Mouse (Mus musculus) neural tube, embryonic 12.5 days (tissue): ENCODE data around the gene Specc1. TPM values are rescaled to one million over a fixed set of nuclear protein-coding genes. Genes with fewer than 3 reads are reported as not detected.
A peak's percentile ranks its signal among the peaks of the same experiment; 100 is the strongest.

Experiments used
- ATAC-seq: fragments of 200-750 bp; cut with Nextera tagmentation; 2 replicates; pipeline ENCODE4 v1.8.0; 2017; ENCODE audit warnings: low read depth, mild to moderate bottlenecking, moderate TSS enrichment, moderate library complexity; ENCODE audit not compliant: low FRiP score
- H3K27ac ChIP-seq: fragments of 300-500 bp; sonication (generic); 2 replicates; pipeline ENCODE4 v1.5.1; 2016
- H3K27me3 ChIP-seq: fragments of 300-500 bp; sonication (generic); replicated peaks from 2 replicates; pipeline ENCODE4 v1.6.1; 2016; ENCODE audit warnings: mild to moderate bottlenecking
- H3K36me3 ChIP-seq: fragments of 300-500 bp; sonication (generic); 2 replicates; pipeline ENCODE4 v1.6.1; 2016; ENCODE audit warnings: mild to moderate bottlenecking
- H3K4me1 ChIP-seq: fragments of 300-500 bp; sonication (generic); 2 replicates; pipeline ENCODE4 v1.6.1; 2016
- H3K4me2 ChIP-seq: fragments of 300-500 bp; sonication (generic); replicated peaks from 2 replicates; pipeline ENCODE4 v1.6.1; 2016; ENCODE audit warnings: mild to moderate bottlenecking
- H3K4me3 ChIP-seq: fragments of 300-500 bp; sonication (generic); 2 replicates; pipeline ENCODE4 v1.5.1; 2016
- H3K9ac ChIP-seq: fragments of 300-500 bp; sonication (generic); 2 replicates; pipeline ENCODE4 v1.6.1; 2016; ENCODE audit warnings: mild to moderate bottlenecking
- H3K9me3 ChIP-seq: fragments of 300-500 bp; sonication (generic); 2 replicates; pipeline ENCODE4 v1.6.1; 2016; ENCODE audit warnings: mild to moderate bottlenecking
- WGBS: fragments of 180-500 bp; shearing (Covaris S2); methylation state at CpG from one replicate; pipeline ENCODE4 v1.1.7; 2016; 5-methylcytosine and 5-hydroxymethylcytosine counted together
- polyA plus RNA-seq: library from polyadenylated mRNA; unstranded; fragments of >200 nt; fragmentation: Nextera tagmentation; extraction: Ambion mirVana; gene quantifications from 2 replicates; pipeline ENCODE4 v1.2.1, GENCODE M21; 2016

Gene Specc1
- polyA plus RNA-seq, 1 experiment from 2014 or later, result 14.1 TPM

GRCm38 (mm10) chr11:62086648-62087047 is 130.1 kb downstream of the Specc1 start:
- H3K9me3 ChIP-seq, result no peaks in the 10 kb centered on the region
- no peaks in the 10 kb centered on the region for H3K36me3 ChIP-seq
- no peaks in the 10 kb centered on the region for H3K27me3 ChIP-seq
- H3K9ac ChIP-seq, result no peak overlapping the region
- H3K27ac ChIP-seq, result no peak overlapping the region
- no peak for ATAC-seq
- H3K4me1 ChIP-seq, result no peaks in the 10 kb centered on the region
- H3K4me2 ChIP-seq, result no peak overlapping the region
- 89% methylated on average over 2 of the region's 2 CpGs for WGBS
- H3K4me3 ChIP-seq, result no peak overlapping the region

GRCm38 (mm10) chr11:62087051-62087450 is 130.5 kb downstream of the Specc1 start:
- Histone ChIP-seq H3K36me3 (no peaks in the 10 kb centered on the region), H3K4me1 (no peaks in the 10 kb centered on the region), H3K9me3 (no peaks in the 10 kb centered on the region), H3K9ac (no peak overlapping the region), H3K27me3 (no peaks in the 10 kb centered on the region), H3K4me3 (no peak overlapping the region), H3K4me2 (no peak overlapping the region), H3K27ac (no peak overlapping the region)
- ATAC-seq, result no peak
- WGBS, result 94% methylated on average over 1 of the region's 1 CpGs

DNA sequence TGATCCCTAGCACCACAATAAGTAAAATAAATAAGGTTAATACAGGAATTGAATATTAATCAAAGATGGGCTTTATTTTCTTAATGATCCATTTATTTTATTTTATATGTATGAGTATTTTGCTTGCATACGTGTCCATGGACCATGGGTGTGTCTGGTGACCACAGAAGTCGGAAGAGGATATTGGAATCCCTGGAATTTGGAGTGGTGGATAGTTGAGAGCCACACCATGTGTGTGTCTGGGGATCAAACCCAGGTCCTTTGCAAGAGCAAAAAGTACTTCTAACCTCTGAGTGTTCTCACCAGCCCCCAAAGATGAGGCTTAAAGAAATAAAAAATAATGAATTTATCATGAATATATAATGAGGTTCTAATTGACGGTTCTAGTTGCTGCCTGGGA is 132.1 kb downstream of the Specc1 start:
- no peaks in the 10 kb centered on the region for H3K27me3 ChIP-seq
- no peak overlapping the region for H3K4me2 ChIP-seq
- no peak overlapping the region for H3K9ac ChIP-seq
- no peaks in the 10 kb centered on the region for H3K4me1 ChIP-seq
- 93% methylated on average over 3 of the region's 3 CpGs for whole genome bisulfite sequencing
- H3K27ac ChIP-seq, result no peak overlapping the region
- H3K9me3 ChIP-seq, result no peaks in the 10 kb centered on the region
- H3K36me3 ChIP-seq, result no peaks in the 10 kb centered on the region
- ATAC-seq, result no peak
- no peak overlapping the region for H3K4me3 ChIP-seq

- no peak overlapping the region for H3K4me3 ChIP-seq
- no peak overlapping the region for H3K9ac ChIP-seq
- H3K4me2 ChIP-seq, result no peak overlapping the region
- no peaks in the 10 kb centered on the region for H3K9me3 ChIP-seq
- 76% methylated on average over 6 of the region's 6 CpGs for WGBS
- no peaks in the 10 kb centered on the region for H3K4me1 ChIP-seq
- H3K27me3 ChIP-seq, result no peaks in the 10 kb centered on the region
- no peak for ATAC-seq
- H3K27ac ChIP-seq, result no peak overlapping the region
- H3K36me3 ChIP-seq, result no peaks in the 10 kb centered on the region
These were observed 133.8 kb downstream of the Specc1 start for GRCm38 (mm10) chr11:62090321-62090720.

GRCm38 (mm10) chr11:62103380-62103911 is 146.9 kb downstream of the Specc1 start:
- Histone ChIP-seq H3K4me1 (peaks cover 6% of the 10 kb centered on the region; the same call in 1 of the 2 replicates), H3K4me2 (no peak overlapping the region), H3K4me3 (no peak overlapping the region), H3K9me3 (no peaks in the 10 kb centered on the region), H3K27ac (no peak overlapping the region), H3K27me3 (no peaks in the 10 kb centered on the region), H3K36me3 (no peaks in the 10 kb centered on the region), H3K9ac (no peak overlapping the region)
- ATAC-seq, result no peak
- 86% methylated on average over 3 of the region's 3 CpGs for WGBS

DNA sequence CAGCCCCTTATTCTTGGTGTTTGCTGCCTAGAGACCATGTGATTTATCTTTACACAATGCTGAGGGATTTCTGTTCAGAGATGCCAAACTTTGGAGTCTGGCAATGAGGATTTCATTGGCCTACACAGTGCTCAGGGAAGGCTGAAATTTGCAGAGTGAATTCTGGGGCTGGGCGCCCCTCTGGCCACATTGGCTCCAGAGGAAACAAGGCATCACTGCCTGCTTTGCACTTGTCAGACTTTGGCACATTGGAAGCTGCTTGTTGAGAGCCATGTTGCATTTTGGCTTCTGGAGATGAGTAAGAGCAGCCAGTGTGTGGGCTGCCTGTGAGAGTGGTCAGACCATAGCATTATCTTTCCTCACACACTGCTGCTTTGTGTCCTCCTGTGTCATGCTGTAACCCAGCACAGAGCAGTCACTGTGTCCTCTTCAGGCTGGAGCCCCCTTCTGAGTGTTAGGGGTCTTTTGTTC is 149.9 kb downstream of the Specc1 start:
- 0 out of 2 replicates have a peak, but pooled peaks have one; percentile 37 for ATAC-seq
- Histone ChIP-seq H3K9me3 (no peaks in the 10 kb centered on the region), H3K27me3 (no peaks in the 10 kb centered on the region), H3K4me1 (peaks cover 6% of the 10 kb centered on the region; the same call in 1 of the 2 replicates), H3K4me3 (no peak overlapping the region), H3K36me3 (no peaks in the 10 kb centered on the region), H3K27ac (no peak overlapping the region), H3K4me2 (no peak overlapping the region), H3K9ac (no peak overlapping the region)
- 70% methylated on average over 1 of the region's 1 CpGs for WGBS

GRCm38 (mm10) chr11:62107272-62107836 is 150.8 kb downstream of the Specc1 start:
- ATAC-seq, result no peak
- no peak overlapping the region for H3K9ac ChIP-seq
- no peak overlapping the region for H3K4me3 ChIP-seq
- H3K27me3 ChIP-seq, result no peaks in the 10 kb centered on the region
- H3K4me1 ChIP-seq, result peaks cover 6% of the 10 kb centered on the region; the same call in 1 of the 2 replicates
- no peaks in the 10 kb centered on the region for H3K36me3 ChIP-seq
- no peak overlapping the region for H3K27ac ChIP-seq
- no peak overlapping the region for H3K4me2 ChIP-seq
- H3K9me3 ChIP-seq, result no peaks in the 10 kb centered on the region
- 92% methylated on average over 2 of the region's 2 CpGs for WGBS

DNA sequence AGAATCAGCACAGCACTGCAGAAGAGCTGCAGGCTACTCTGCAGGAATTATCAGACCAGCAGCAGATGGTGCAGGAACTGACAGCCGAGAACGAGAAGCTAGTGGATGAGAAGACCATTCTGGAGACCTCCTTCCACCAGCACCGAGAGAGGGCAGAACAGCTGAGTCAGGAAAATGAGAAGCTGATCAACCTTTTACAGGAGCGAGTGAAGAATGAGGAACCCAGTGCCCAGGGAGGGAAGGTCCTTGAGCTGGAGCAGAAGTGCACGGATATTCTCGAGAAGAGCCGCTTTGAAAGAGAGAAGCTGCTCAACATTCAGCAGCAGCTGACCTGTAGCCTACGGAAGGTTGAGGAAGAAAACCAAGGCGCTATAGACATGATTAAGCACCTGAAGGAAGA is 162.0 kb downstream of the Specc1 start:
- Histone ChIP-seq H3K4me1 (no peaks in the 10 kb centered on the region), H3K4me3 (no peak overlapping the region), H3K27me3 (no peaks in the 10 kb centered on the region), H3K4me2 (no peak overlapping the region), H3K36me3 (peaks cover 14% of the 10 kb centered on the region), H3K9ac (no peak overlapping the region), H3K9me3 (no peaks in the 10 kb centered on the region), H3K27ac (no peak overlapping the region)
- no peak for ATAC-seq
- WGBS, result 91% methylated on average over 9 of the region's 9 CpGs

GRCm38 (mm10) chr11:62119871-62120270 is 163.3 kb downstream of the Specc1 start:
- Histone ChIP-seq H3K36me3 (peaks cover 14% of the 10 kb centered on the region), H3K4me2 (no peak overlapping the region), H3K27me3 (no peaks in the 10 kb centered on the region), H3K9me3 (no peaks in the 10 kb centered on the region), H3K9ac (no peak overlapping the region), H3K4me1 (no peaks in the 10 kb centered on the region), H3K4me3 (no peak overlapping the region), H3K27ac (no peak overlapping the region)
- 80% methylated on average over 3 of the region's 3 CpGs for WGBS
- no peak for ATAC-seq

DNA sequence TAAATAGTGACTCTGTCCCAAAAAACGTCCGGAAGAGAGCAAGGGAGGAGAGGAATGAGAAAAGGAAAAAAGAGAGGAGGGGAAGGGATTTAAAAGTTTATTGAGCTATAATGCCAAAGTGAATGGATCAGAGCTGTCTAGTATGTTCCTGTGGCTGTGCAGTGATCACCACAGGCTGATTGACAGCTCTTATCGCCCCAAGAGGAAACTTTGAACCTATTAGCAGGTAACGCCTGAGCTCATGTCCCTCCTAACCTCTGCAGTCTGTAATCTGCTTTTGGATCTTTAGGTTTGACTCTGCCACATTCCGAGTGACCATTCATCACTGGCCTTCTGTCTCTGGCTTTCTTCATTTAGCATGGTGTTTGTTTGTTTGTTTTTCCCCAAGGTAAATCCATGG is 164.8 kb downstream of the Specc1 start:
- no peak overlapping the region for H3K9ac ChIP-seq
- no peaks in the 10 kb centered on the region for H3K9me3 ChIP-seq
- H3K4me3 ChIP-seq, result no peak overlapping the region
- H3K4me1 ChIP-seq, result no peaks in the 10 kb centered on the region
- H3K36me3 ChIP-seq, result peaks cover 14% of the 10 kb centered on the region
- no peak for ATAC-seq
- 87% methylated on average over 5 of the region's 5 CpGs for WGBS
- no peak overlapping the region for H3K4me2 ChIP-seq
- H3K27me3 ChIP-seq, result no peaks in the 10 kb centered on the region
- H3K27ac ChIP-seq, result no peak overlapping the region

GRCm38 (mm10) chr11:62127692-62128091 is 171.1 kb downstream of the Specc1 start:
- H3K27me3 ChIP-seq, result no peaks in the 10 kb centered on the region
- H3K4me3 ChIP-seq, result no peak overlapping the region
- 33% methylated on average over 3 of the region's 3 CpGs for WGBS
- H3K9me3 ChIP-seq, result no peaks in the 10 kb centered on the region
- H3K4me1 ChIP-seq, result peaks cover 28% of the 10 kb centered on the region
- no peak overlapping the region for H3K27ac ChIP-seq
- no peak overlapping the region for H3K9ac ChIP-seq
- no peak overlapping the region for H3K4me2 ChIP-seq
- no peak for ATAC-seq
- peaks cover 11% of the 10 kb centered on the region for H3K36me3 ChIP-seq

- Histone ChIP-seq H3K27ac (no peak overlapping the region), H3K4me1 (peaks cover 28% of the 10 kb centered on the region), H3K9ac (no peak overlapping the region), H3K9me3 (no peaks in the 10 kb centered on the region), H3K4me2 (no peak overlapping the region), H3K27me3 (no peaks in the 10 kb centered on the region), H3K4me3 (no peak overlapping the region), H3K36me3 (peaks cover 15% of the 10 kb centered on the region)
- ATAC-seq, result no peak
- WGBS, result 69% methylated on average over 8 of the region's 8 CpGs
These were observed 171.6 kb downstream of the Specc1 start for GRCm38 (mm10) chr11:62128197-62128596.

- H3K36me3 ChIP-seq, result peaks cover 18% of the 10 kb centered on the region
- ATAC-seq, result no peak
- H3K9me3 ChIP-seq, result no peaks in the 10 kb centered on the region
- peaks cover 28% of the 10 kb centered on the region for H3K4me1 ChIP-seq
- H3K9ac ChIP-seq, result no peak overlapping the region
- no peak overlapping the region for H3K4me2 ChIP-seq
- no peak overlapping the region for H3K27ac ChIP-seq
- 15% methylated on average over 3 of the region's 3 CpGs for WGBS
- H3K27me3 ChIP-seq, result no peaks in the 10 kb centered on the region
- H3K4me3 ChIP-seq, result no peak overlapping the region
These were observed 173.6 kb downstream of the Specc1 start for GRCm38 (mm10) chr11:62130191-62130590.
